Mouse (Mus musculus) kidney, embryonic 16.5 days (tissue): Measurements from ENCODE around the gene Spsb1. TPM values are rescaled to one million over a fixed set of nuclear protein-coding genes. Genes with fewer than 3 reads are reported as not detected.

Experiments
- ATAC-seq: fragments of 200-750 bp; cut with Nextera tagmentation; 2 replicates; pipeline ENCODE4 v1.8.0; 2017; ENCODE audit warnings: moderate TSS enrichment; ENCODE audit not compliant: low FRiP score, low TSS enrichment
- H3K27ac ChIP-seq: fragments of 300-500 bp; sonication (generic); 2 replicates; pipeline ENCODE4 v1.5.1; 2014; ENCODE audit warnings: low read length
- H3K27me3 ChIP-seq: fragments of 300-500 bp; sonication (generic); 2 replicates; pipeline ENCODE4 v1.6.1; 2014; ENCODE audit warnings: low read length, control low read depth, mixed read lengths; ENCODE audit not compliant: insufficient read depth
- H3K36me3 ChIP-seq: fragments of 300-500 bp; sonication (generic); 2 replicates; pipeline ENCODE4 v1.6.1; 2014; ENCODE audit warnings: low read length, control low read depth, mixed read lengths; ENCODE audit not compliant: insufficient read depth
- H3K4me1 ChIP-seq: fragments of 300-500 bp; sonication (generic); 2 replicates; pipeline ENCODE4 v1.6.1; 2014; ENCODE audit warnings: low read length, control low read depth, mixed read lengths; ENCODE audit not compliant: insufficient read depth
- H3K4me2 ChIP-seq: fragments of 300-500 bp; sonication (generic); replicated peaks from 2 replicates; pipeline ENCODE4 v1.6.1; 2014; ENCODE audit warnings: low read depth, low read length
- H3K4me3 ChIP-seq: fragments of 300-500 bp; sonication (generic); 2 replicates; pipeline ENCODE4 v1.5.1; 2014; ENCODE audit warnings: mild to moderate bottlenecking, low read length
- H3K9ac ChIP-seq: fragments of 300-500 bp; sonication (generic); replicated peaks from 2 replicates; pipeline ENCODE4 v1.6.1; 2014; ENCODE audit warnings: low read length
- H3K9me3 ChIP-seq: fragments of 300-500 bp; sonication (generic); 2 replicates; pipeline ENCODE4 v1.6.1; 2016; ENCODE audit warnings: low read length, control low read depth
- WGBS: fragments of 180-500 bp; shearing (Covaris S2); extraction: QIAGEN DNeasy Blood & Tissue Kit; methylation state at CpG from one replicate; pipeline ENCODE4 v1.1.7; 2014; 5-methylcytosine and 5-hydroxymethylcytosine counted together
- polyA plus RNA-seq: library from polyadenylated mRNA; unstranded; fragments of >200 nt; fragmentation: Nextera tagmentation; extraction: Ambion mirVana; gene quantifications from 2 replicates; pipeline ENCODE4 v1.2.1, GENCODE M21; 2015

The Spsb1 gene
- polyA plus RNA-seq, 1 experiment from 2014 or later = 10.9 TPM

DNA sequence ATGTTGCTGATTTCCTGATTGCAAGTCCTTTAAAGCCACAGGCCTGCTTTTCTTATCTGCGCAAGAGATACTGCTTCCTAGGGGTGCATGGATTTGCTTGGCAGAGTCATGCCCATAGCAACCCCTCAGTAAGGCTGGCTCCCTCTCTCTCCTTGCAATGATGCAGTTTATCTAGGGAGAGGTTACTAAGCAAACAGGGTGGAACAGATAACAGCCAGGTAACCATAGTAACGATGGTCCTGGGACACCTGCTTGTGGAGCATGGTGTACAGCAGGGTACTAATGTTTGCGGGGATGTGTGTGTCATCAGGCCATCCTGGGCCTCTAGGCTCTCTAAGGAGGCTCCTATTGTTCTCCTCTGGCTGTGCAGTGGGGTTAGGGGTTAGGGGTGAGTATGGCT, 97.2 kb downstream of the Spsb1 start:
- Histone ChIP-seq H3K27me3 (no peaks in the 10 kb centered on the region), H3K4me3 (no peak overlapping the region), H3K4me1 (peaks cover 32% of the 10 kb centered on the region), H3K36me3 (no peaks in the 10 kb centered on the region), H3K9ac (no peak overlapping the region), H3K4me2 (no peak overlapping the region), H3K27ac (no peak overlapping the region), H3K9me3 (no peaks in the 10 kb centered on the region)
- WGBS = 66% methylated on average over 3 of the region's 3 CpGs
- ATAC-seq = no peak

GRCm38 (mm10) chr4:149855892-149856807, 98.7 kb downstream of the Spsb1 start:
- no peak for ATAC-seq
- H3K27me3 ChIP-seq = no peaks in the 10 kb centered on the region
- H3K27ac ChIP-seq = peak overlapping the region; percentile 48; the same call in 1 of the 2 replicates
- WGBS = 66% methylated on average over 19 of the region's 19 CpGs
- no peaks in the 10 kb centered on the region for H3K36me3 ChIP-seq
- H3K4me1 ChIP-seq = peaks cover 33% of the 10 kb centered on the region
- H3K9me3 ChIP-seq = no peaks in the 10 kb centered on the region
- no peak overlapping the region for H3K9ac ChIP-seq
- H3K4me2 ChIP-seq = 0 out of 2 replicates have a peak overlapping the region, but pooled peaks have one; percentile 20
- H3K4me3 ChIP-seq = no peak overlapping the region

- no peak overlapping the region for H3K4me2 ChIP-seq
- 71% methylated on average over 10 of the region's 10 CpGs for WGBS
Measured at GRCm38 (mm10) chr4:149855180-149855891, 99.5 kb downstream of the Spsb1 start.

DNA sequence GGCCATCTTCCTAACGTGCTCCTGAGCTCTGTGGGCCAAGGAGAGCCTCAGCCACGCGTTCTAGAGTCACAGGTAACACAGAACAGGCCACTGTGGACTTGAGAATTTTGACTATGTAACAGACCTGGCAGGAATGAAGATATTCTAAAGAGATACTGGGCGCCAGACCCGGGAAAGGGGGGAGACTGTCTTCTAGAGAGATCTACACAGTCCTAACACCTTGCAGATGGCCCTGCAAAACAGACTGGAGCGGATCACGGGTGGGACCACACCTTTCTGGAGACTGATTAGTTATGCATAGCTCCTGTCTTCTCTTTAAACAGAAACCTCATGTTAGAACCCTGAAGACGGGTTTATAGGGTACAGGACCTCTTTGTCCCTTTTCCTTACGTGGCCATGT, 100.1 kb downstream of the Spsb1 start:
- peaks cover 31% of the 10 kb centered on the region for H3K4me1 ChIP-seq
- no peak overlapping the region for H3K27ac ChIP-seq
- H3K4me2 ChIP-seq = peak overlapping the region; percentile 50
- H3K9me3 ChIP-seq = no peaks in the 10 kb centered on the region
- H3K27me3 ChIP-seq = no peaks in the 10 kb centered on the region
- no peaks in the 10 kb centered on the region for H3K36me3 ChIP-seq
- H3K9ac ChIP-seq = peak overlapping the region; percentile 55
- peak overlapping the region; percentile 28 for H3K4me3 ChIP-seq
- 61% methylated on average over 9 of the region's 9 CpGs for WGBS
- ATAC-seq = no peak

More at GRCm38 (mm10) chr4:149855180-149855891, 99.5 kb downstream of the Spsb1 start:
- Histone ChIP-seq H3K27me3 (no peaks in the 10 kb centered on the region), H3K9me3 (no peaks in the 10 kb centered on the region), H3K9ac (no peak overlapping the region), H3K36me3 (no peaks in the 10 kb centered on the region), H3K27ac (no peak overlapping the region), H3K4me3 (no peak overlapping the region), H3K4me1 (peaks cover 35% of the 10 kb centered on the region)
- ATAC-seq = no peak

GRCm38 (mm10) chr4:149854301-149854708, 100.5 kb downstream of the Spsb1 start:
- peaks cover 31% of the 10 kb centered on the region for H3K4me1 ChIP-seq
- H3K27me3 ChIP-seq = no peaks in the 10 kb centered on the region
- H3K9ac ChIP-seq = peak overlapping the region; percentile 55
- no peak overlapping the region for H3K27ac ChIP-seq
- peak overlapping the region; percentile 50 for H3K4me2 ChIP-seq
- H3K4me3 ChIP-seq = peak overlapping the region; percentile 28
- H3K9me3 ChIP-seq = no peaks in the 10 kb centered on the region
- 2% methylated on average over 21 of the region's 21 CpGs for WGBS
- ATAC-seq = peak; percentile 66; the same call in 1 of the 2 replicates
- H3K36me3 ChIP-seq = no peaks in the 10 kb centered on the region

DNA sequence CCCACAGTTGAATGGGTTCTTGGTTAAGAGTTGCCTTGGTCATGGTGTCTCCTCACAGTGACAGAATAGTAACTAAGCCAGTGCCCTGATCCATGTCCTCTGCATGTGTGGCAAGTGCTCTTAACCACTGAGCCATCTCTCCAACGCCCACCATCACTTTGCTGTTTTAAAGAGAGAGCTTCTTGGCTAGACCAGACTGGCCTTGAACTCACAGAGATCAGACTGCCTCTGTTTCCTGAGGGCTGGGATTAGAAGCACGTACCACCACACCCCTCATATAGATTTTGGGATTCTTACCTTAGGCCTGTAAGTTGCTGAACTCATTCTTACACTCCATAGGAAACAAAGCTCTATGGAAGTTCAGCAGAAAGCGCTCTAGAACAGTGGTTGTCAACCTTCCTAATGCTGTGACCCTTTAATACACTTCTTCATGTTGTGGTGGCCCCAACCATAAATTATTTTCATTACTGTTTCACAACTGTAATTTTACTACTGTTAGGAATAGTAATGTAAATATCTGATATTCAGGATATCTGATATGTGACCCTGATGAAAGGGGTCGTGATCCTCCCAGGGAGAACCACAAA, 101.1 kb downstream of the Spsb1 start:
- no peaks in the 10 kb centered on the region for H3K9me3 ChIP-seq
- WGBS = 66% methylated on average over 4 of the region's 4 CpGs
- H3K4me3 ChIP-seq = no peak overlapping the region; the same call in 1 of the 2 replicates
- peaks cover 31% of the 10 kb centered on the region for H3K4me1 ChIP-seq
- no peaks in the 10 kb centered on the region for H3K27me3 ChIP-seq
- no peak overlapping the region for H3K9ac ChIP-seq
- peak overlapping the region; percentile 50 for H3K4me2 ChIP-seq
- H3K36me3 ChIP-seq = no peaks in the 10 kb centered on the region
- no peak for ATAC-seq
- H3K27ac ChIP-seq = no peak overlapping the region

- Histone ChIP-seq H3K27me3 (no peaks in the 10 kb centered on the region), H3K9ac (no peak overlapping the region), H3K4me1 (peaks cover 38% of the 10 kb centered on the region), H3K4me3 (no peak overlapping the region), H3K9me3 (no peaks in the 10 kb centered on the region), H3K4me2 (no peak overlapping the region), H3K36me3 (no peaks in the 10 kb centered on the region), H3K27ac (no peak overlapping the region)
- no peak for ATAC-seq
- WGBS = 87% methylated on average over 8 of the region's 8 CpGs
Measured at GRCm38 (mm10) chr4:149851554-149851953, 103.3 kb downstream of the Spsb1 start.

DNA sequence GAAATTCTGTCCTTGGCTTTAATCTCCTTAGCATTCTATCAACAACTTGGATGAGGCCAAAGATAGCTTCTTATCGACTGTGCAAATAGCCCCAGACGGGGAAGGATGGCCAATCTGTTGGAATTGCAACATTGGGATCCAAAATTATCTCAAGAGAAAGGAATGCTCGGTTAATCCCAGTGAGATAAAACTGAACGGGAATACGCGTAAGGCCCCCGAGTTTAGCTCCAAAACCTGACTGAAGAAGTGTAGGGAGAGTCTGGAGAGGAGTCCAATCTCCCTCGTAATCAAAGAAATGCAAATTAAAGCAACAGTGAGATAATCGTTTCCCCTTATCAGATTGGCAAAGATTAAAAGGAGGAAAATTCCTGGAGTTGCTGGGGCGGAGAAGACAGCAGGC, 104.2 kb downstream of the Spsb1 start:
- peaks cover 30% of the 10 kb centered on the region for H3K4me1 ChIP-seq
- H3K4me3 ChIP-seq = no peak overlapping the region
- no peak overlapping the region for H3K9ac ChIP-seq
- H3K27ac ChIP-seq = no peak overlapping the region
- 46% methylated on average over 10 of the region's 10 CpGs for WGBS
- H3K36me3 ChIP-seq = no peaks in the 10 kb centered on the region
- no peak overlapping the region for H3K4me2 ChIP-seq
- no peaks in the 10 kb centered on the region for H3K9me3 ChIP-seq
- ATAC-seq = no peak
- no peaks in the 10 kb centered on the region for H3K27me3 ChIP-seq

DNA sequence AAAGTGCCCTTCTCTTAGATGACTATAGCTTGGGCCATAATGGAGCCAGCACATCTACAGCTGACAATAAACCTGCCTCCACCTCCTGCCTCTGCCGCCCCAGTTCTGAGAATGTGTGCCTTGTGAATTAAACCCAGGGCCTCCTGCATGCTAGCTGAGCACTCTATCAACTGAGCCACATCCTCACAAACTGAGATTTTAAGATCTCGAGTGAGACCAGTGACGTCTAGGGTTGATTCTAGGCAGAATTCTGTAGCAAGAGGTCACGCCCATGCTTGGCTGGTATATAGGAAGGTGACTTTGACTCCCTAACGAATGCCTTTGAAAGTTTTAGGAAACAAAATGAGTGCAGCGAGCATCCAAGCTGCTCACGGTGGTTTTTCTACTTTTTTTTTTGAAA, 104.8 kb downstream of the Spsb1 start:
- Histone ChIP-seq H3K36me3 (no peaks in the 10 kb centered on the region), H3K27ac (no peak overlapping the region), H3K27me3 (no peaks in the 10 kb centered on the region), H3K9ac (no peak overlapping the region), H3K4me3 (no peak overlapping the region), H3K9me3 (no peaks in the 10 kb centered on the region), H3K4me1 (peaks cover 28% of the 10 kb centered on the region), H3K4me2 (no peak overlapping the region)
- ATAC-seq = no peak
- WGBS = 74% methylated on average over 7 of the region's 7 CpGs
